Mouse (Mus musculus) MEL (cell line): ENCODE measurements at regions not wholly inside any gene's neighbourhood (a gene's known extent, or its start where the extent isn't known, plus 50 kb on each side); places are given as distances from the start of the nearest gene placed in this dataset.

Experiments used
- DNase-seq: peaks from one replicate; pipeline ENCODE4 v3.0.0; 2011; ENCODE audit warnings: low read depth, low spot score
- H3K27ac ChIP-seq: 2 replicates; pipeline ENCODE4 v1.5.1; 2012; ENCODE audit warnings: low read depth, mild to moderate bottlenecking, control low read depth, low read length, moderate library complexity; ENCODE audit not compliant: control insufficient read depth
- H3K27me3 ChIP-seq, 2 experiments: fragments of 150-350 bp in 1 of 2; sonication (generic) in 1 of 2; 2 replicates each; pipeline ENCODE4 v1.6.1; 2012; ENCODE audit warnings: low read length in 2 of 2, mild to moderate bottlenecking in 2 of 2, improper control_type of control experiment in 1 of 2, moderate library complexity in 1 of 2; ENCODE audit not compliant: insufficient read depth in 2 of 2, control insufficient read depth in 1 of 2
- H3K36me3 ChIP-seq, 2 experiments: 2 replicates each; pipeline ENCODE4 v1.6.1; 2012 to 2014; ENCODE audit warnings: low read length in 2 of 2, improper control_type of control experiment in 1 of 2, inconsistent platforms in 1 of 2, mild to moderate bottlenecking in 1 of 2; ENCODE audit not compliant: insufficient read depth in 2 of 2, control insufficient read depth in 1 of 2
- H3K4me1 ChIP-seq, 2 experiments: fragments of 150-350 bp in 1 of 2; sonication (generic) in 1 of 2; 2 replicates each; pipeline ENCODE4 v1.6.1; 2012; ENCODE audit warnings: low read length in 2 of 2, improper control_type of control experiment in 1 of 2, mild to moderate bottlenecking in 1 of 2; ENCODE audit not compliant: insufficient read depth in 2 of 2, control insufficient read depth in 1 of 2
- H3K4me3 ChIP-seq, 2 experiments: fragments of 150-350 bp in 1 of 2; sonication (generic) in 1 of 2; 2 replicates each; pipeline ENCODE4 v1.5.1; 2012; ENCODE audit warnings: low read depth in 2 of 2, low read length in 2 of 2, mild to moderate bottlenecking in 2 of 2, moderate library complexity in 2 of 2, control low read depth in 1 of 2, improper control_type of control experiment in 1 of 2; ENCODE audit not compliant: control insufficient read depth in 1 of 2, insufficient read depth in 1 of 2
- H3K79me2 ChIP-seq: 2 replicates; pipeline ENCODE4 v1.6.1; 2012; ENCODE audit warnings: mild to moderate bottlenecking, low read length, moderate library complexity; ENCODE audit not compliant: control insufficient read depth, poor library complexity, insufficient read depth
- H3K9ac ChIP-seq: 2 replicates; pipeline ENCODE4 v1.6.1; 2012; ENCODE audit warnings: low read depth, mild to moderate bottlenecking, control low read depth, low read length, moderate library complexity; ENCODE audit not compliant: control insufficient read depth, poor library complexity, severe bottlenecking
- H3K9me3 ChIP-seq: fragments of 150-350 bp; sonication (generic); replicated peaks from 2 replicates; pipeline ENCODE4 v1.6.1; 2012; ENCODE audit warnings: mild to moderate bottlenecking, low read length, improper control_type of control experiment, moderate library complexity; ENCODE audit not compliant: insufficient read depth
- BHLHE40 ChIP-seq: IDR thresholded peaks from 2 replicates; pipeline ENCODE4 v1.6.1; 2012; ENCODE audit warnings: low read depth, mild to moderate bottlenecking, inconsistent platforms, low read length, improper control_type of control experiment, borderline replicate concordance
- ELF1 ChIP-seq: IDR thresholded peaks from 2 replicates; pipeline ENCODE4 v1.6.1; 2014; ENCODE audit warnings: low read depth, mild to moderate bottlenecking, inconsistent platforms, low read length, improper control_type of control experiment, moderate library complexity
- KAT2A ChIP-seq: conservative IDR thresholded peaks from 2 replicates; pipeline ENCODE4 v1.6.1; 2012; ENCODE audit warnings: low read depth, low read length, improper control_type of control experiment, inconsistent platforms
- MAFK ChIP-seq: IDR thresholded peaks from 2 replicates; pipeline ENCODE4 v1.6.1; 2011; ENCODE audit warnings: low read depth, mild to moderate bottlenecking, low read length, improper control_type of control experiment, borderline replicate concordance
- MAX ChIP-seq: IDR thresholded peaks from 2 replicates; pipeline ENCODE4 v1.6.1; 2011; ENCODE audit warnings: low read length, improper control_type of control experiment
- MXI1 ChIP-seq: IDR thresholded peaks from 2 replicates; pipeline ENCODE4 v1.6.1; 2011; ENCODE audit warnings: mild to moderate bottlenecking, low read depth, low read length, improper control_type of control experiment
- MYB ChIP-seq: IDR thresholded peaks from 2 replicates; pipeline ENCODE4 v1.6.1; 2011; ENCODE audit warnings: mild to moderate bottlenecking, low read depth, low read length, improper control_type of control experiment
- MYC ChIP-seq: IDR thresholded peaks from 2 replicates; pipeline ENCODE4 v1.6.1; 2011; ENCODE audit warnings: low read depth, mild to moderate bottlenecking, low read length, improper control_type of control experiment, moderate library complexity
- POLR2A ChIP-seq, 2 experiments: IDR thresholded peaks; 2 replicates each; pipeline ENCODE4 v1.6.1; 2011 to 2012; ENCODE audit warnings: low read length in 2 of 2, mild to moderate bottlenecking in 2 of 2, control low read depth in 1 of 2, improper control_type of control experiment in 1 of 2, low read depth in 1 of 2, moderate library complexity in 1 of 2; ENCODE audit not compliant: control insufficient read depth in 1 of 2, insufficient read depth in 1 of 2, poor library complexity in 1 of 2
- POLR2AphosphoS2 ChIP-seq: IDR thresholded peaks from 2 replicates; pipeline ENCODE4 v1.6.1; 2011; ENCODE audit warnings: low read length, improper control_type of control experiment
- RCOR1 ChIP-seq: IDR thresholded peaks from 2 replicates; pipeline ENCODE4 v1.6.1; 2012; ENCODE audit warnings: low read depth, mild to moderate bottlenecking, inconsistent platforms, low read length, improper control_type of control experiment
- SIN3A ChIP-seq: IDR thresholded peaks from 2 replicates; pipeline ENCODE4 v1.6.1; 2012; ENCODE audit warnings: low read length, improper control_type of control experiment, inconsistent platforms
- SMC3 ChIP-seq: IDR thresholded peaks from 2 replicates; pipeline ENCODE4 v1.6.1; 2011; ENCODE audit warnings: low read depth, low read length, improper control_type of control experiment
- TCF12 ChIP-seq: IDR thresholded peaks from 2 replicates; pipeline ENCODE4 v1.6.1; 2014; ENCODE audit warnings: low read depth, mild to moderate bottlenecking, inconsistent platforms, low read length, improper control_type of control experiment, moderate library complexity
- USF1 ChIP-seq: IDR thresholded peaks from 2 replicates; pipeline ENCODE4 v1.6.1; 2014; ENCODE audit warnings: low read depth, mild to moderate bottlenecking, inconsistent platforms, low read length, improper control_type of control experiment, moderate library complexity
- USF2 ChIP-seq, 2 experiments: IDR thresholded peaks; 2 replicates each; pipeline ENCODE4 v1.6.1; 2011 to 2012; ENCODE audit warnings: improper control_type of control experiment in 2 of 2, low read length in 2 of 2, borderline replicate concordance in 1 of 2, inconsistent platforms in 1 of 2, low read depth in 1 of 2, mild to moderate bottlenecking in 1 of 2; ENCODE audit not compliant: insufficient read depth in 1 of 2

- Histone ChIP-seq H3K9me3 (no peaks in the 10 kb centered on the region), H3K4me1 (no peaks in the 10 kb centered on the region), H3K27me3 (no peaks in the 10 kb centered on the region), H3K79me2 (no peaks in the 10 kb centered on the region), H3K4me3 (no peak overlapping the region), H3K27ac (no peak overlapping the region), H3K36me3 (no peaks in the 10 kb centered on the region), H3K9ac (no peak overlapping the region)
- TF ChIP-seq RCOR1 (no peak), USF1 (no peak), TCF12 (no peak), SMC3 (no peak)
- DNase-seq = no peak
Observed at GRCm38 (mm10) chr10:118797256-118797655, 72.8 kb downstream of the Dyrk2 start.

DNA sequence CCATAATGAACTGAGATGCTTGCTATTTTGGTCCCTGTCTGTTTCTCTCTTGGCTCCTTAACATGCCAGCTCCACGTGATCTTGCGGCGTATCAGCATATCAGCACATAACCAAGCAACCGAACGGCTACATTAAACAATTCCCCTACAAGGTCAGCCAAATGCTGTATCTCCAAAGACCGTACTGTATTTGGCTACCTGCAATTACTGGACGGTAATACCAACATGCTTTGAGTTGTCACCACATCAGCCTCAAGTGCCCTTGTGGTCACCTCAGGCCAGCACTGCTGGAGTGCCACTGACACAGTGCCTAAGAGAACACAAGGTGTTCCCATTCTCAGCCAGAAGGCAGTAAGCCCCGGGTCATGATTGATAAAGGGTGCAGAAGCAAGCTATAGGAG is 70.2 kb downstream of the Dyrk2 start:
- no peaks in the 10 kb centered on the region for H3K4me1 ChIP-seq
- TF ChIP-seq MYC = no peak
- no peak for TF ChIP-seq MXI1
- DNase-seq = no peak
- H3K9ac ChIP-seq = no peak overlapping the region
- H3K36me3 ChIP-seq = no peaks in the 10 kb centered on the region
- no peaks in the 10 kb centered on the region for H3K9me3 ChIP-seq
- no peaks in the 10 kb centered on the region for H3K27me3 ChIP-seq
- H3K27ac ChIP-seq = no peak overlapping the region
- no peak overlapping the region for H3K4me3 ChIP-seq
- H3K79me2 ChIP-seq = no peaks in the 10 kb centered on the region

GRCm38 (mm10) chr10:118803922-118804557 is 66.0 kb downstream of the Dyrk2 start:
- TF ChIP-seq MYB (no peak), MAX (no peak), SIN3A (no peak), KAT2A (no peak), ELF1 (no peak), MAFK (no peak), USF1 (no peak), USF2 (IDR thresholded peaks at IDR 0.05; ENCODE audit: borderline replicate concordance in 1 of 2, insufficient read depth in 1 of 2, low read depth in 1 of 2, low read length in 2 of 2) (no peak), BHLHE40 (no peak), POLR2AphosphoS2 (no peak), POLR2A (IDR thresholded peaks at IDR 0.05; ENCODE audit: control insufficient read depth in 1 of 2, insufficient read depth in 1 of 2, low read depth in 1 of 2, low read length in 2 of 2, poor library complexity in 1 of 2) (no peak)
- no peaks in the 10 kb centered on the region for H3K36me3 ChIP-seq
- DNase-seq = no peak
- no peak overlapping the region for H3K9ac ChIP-seq
- no peaks in the 10 kb centered on the region for H3K4me1 ChIP-seq
- no peak overlapping the region for H3K4me3 ChIP-seq
- H3K27me3 ChIP-seq = no peaks in the 10 kb centered on the region
- H3K79me2 ChIP-seq = no peaks in the 10 kb centered on the region
- H3K9me3 ChIP-seq = no peaks in the 10 kb centered on the region
- no peak overlapping the region for H3K27ac ChIP-seq
